Mouse (Mus musculus): ENCODE measurements around the gene Gm20388. TPM values are rescaled to one million over a fixed set of nuclear protein-coding genes. Genes with fewer than 3 reads are reported as not detected.

Gm20388 gene
- total RNA-seq, 1 experiment = 27.0 TPM

DNA sequence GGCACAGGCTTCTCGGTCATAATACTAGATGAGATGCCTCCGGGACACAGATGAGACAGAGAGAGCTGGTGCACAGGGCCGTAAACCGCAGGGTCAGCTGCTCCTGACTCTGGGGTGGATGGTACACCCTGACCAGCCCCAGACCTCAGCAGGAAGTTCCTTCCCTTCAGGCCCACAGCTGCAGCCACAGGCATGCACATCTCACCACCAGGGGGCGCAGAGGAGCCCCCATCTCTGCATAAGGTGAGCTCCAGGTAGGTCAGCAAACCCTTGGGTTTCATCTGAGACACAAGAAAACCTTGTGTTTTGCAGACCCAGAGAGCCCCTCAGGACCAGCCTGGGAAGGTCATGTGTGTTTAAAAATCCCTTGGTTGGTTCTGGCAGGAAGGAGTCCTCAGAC, 1059.7 kb downstream of the Gm20388 start:
- DNase-seq (ENCODE audit: low read depth, low spot score) = peak; percentile 57
- Histone ChIP-seq H3K9ac (ENCODE audit: insufficient read depth, low read depth, low read length, poor library complexity, severe bottlenecking) (no peak overlapping the region), H3K27ac (ENCODE audit: insufficient read depth, low read depth, low read length, poor library complexity, severe bottlenecking) (no peak overlapping the region), H3K9me3 (ENCODE audit: control insufficient read depth, insufficient read depth, low read depth, low read length) (no peaks in the 10 kb centered on the region), H3K4me3 (ENCODE audit: insufficient read depth in 1 of 2, low read depth in 1 of 2, low read length in 2 of 2, poor library complexity in 1 of 2, severe bottlenecking in 1 of 2) (no peak overlapping the region), H3K36me3 (ENCODE audit: control insufficient read depth, insufficient read depth, low read length, poor library complexity, severe bottlenecking) (no peaks in the 10 kb centered on the region), H3K4me1 (ENCODE audit: control insufficient read depth in 2 of 2, insufficient read depth in 2 of 2, low read length in 2 of 2, poor library complexity in 1 of 2) (peaks cover 2% of the 10 kb centered on the region in 2 experiments; a peak in 1 of 4 replicates)
- in situ Hi-C loops (cut with MboI; ENCODE audit: low sequenced_read_pairs in 2 of 2, unreplicated experiment in 2 of 2) = no loop called here
- TF ChIP-seq ZNF384 (IDR thresholded peaks at IDR 0.05; ENCODE audit: low read depth, low read length) (no peak), CHD2 (IDR thresholded peaks at IDR 0.05; ENCODE audit: low read depth, low read length) (no peak), ZC3H11A (IDR thresholded peaks at IDR 0.05; ENCODE audit: borderline replicate concordance, low read depth, low read length) (no peak), MAFK (IDR thresholded peaks at IDR 0.05; ENCODE audit: insufficient read depth, low read depth, low read length) (no peak), HCFC1 (IDR thresholded peaks at IDR 0.05; ENCODE audit: borderline replicate concordance, insufficient read depth, low read length) (no peak)

DNA sequence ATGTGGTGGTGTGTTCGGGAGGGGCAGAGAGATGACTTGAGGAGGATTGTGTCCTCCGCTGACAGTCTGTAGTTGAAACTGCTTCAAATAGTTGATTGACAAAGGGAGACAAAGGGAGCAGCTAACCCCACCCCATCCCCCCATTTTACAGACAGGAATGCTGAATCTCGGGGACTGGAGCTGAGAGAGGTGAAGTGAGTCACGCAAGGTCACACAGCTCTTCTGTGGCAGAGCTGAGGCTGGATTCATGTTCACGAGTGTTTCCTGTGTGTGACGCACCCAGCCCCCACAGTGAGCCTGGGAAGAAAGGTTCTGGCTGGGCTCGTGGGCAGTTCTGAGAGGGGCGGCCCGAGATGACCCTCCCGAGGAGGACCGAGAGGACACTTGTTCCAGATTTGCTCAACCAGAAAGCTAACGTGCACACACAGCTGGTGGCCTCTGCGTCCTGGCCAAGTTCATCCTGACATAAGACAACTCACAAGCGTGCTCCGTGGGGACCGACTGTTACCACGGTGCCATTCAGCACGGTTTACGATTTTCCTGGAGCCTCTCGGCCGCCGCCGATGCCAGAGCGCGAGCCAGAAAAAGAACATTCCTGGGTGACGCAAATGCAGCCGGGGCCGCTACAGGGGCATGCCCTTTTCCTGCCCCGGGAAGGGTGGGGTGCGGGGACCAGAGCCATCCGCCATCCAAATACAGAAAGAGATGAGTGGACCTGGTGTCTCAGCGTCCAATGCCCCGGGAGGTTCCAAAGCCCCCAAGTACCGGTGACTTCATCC, 1061.2 kb downstream of the Gm20388 start:
- in situ Hi-C loops (cut with MboI; ENCODE audit: low sequenced_read_pairs in 2 of 2, unreplicated experiment in 2 of 2) = no loop called here
- H3K9me3 ChIP-seq (ENCODE audit: control insufficient read depth, insufficient read depth, low read depth, low read length) = no peaks in the 10 kb centered on the region
- no peak overlapping the region for H3K27ac ChIP-seq (ENCODE audit: insufficient read depth, low read depth, low read length, poor library complexity, severe bottlenecking)
- peaks cover 2% of the 10 kb centered on the region in 2 experiments; a peak in 1 of 4 replicates for H3K4me1 ChIP-seq (ENCODE audit: control insufficient read depth in 2 of 2, insufficient read depth in 2 of 2, low read length in 2 of 2, poor library complexity in 1 of 2)
- DNase-seq (ENCODE audit: low read depth, low spot score) = no peak
- TF ChIP-seq CHD2 (IDR thresholded peaks at IDR 0.05; ENCODE audit: low read depth, low read length) (no peak), ZNF384 (IDR thresholded peaks at IDR 0.05; ENCODE audit: low read depth, low read length) (no peak), HCFC1 (IDR thresholded peaks at IDR 0.05; ENCODE audit: borderline replicate concordance, insufficient read depth, low read length) (no peak), MAFK (IDR thresholded peaks at IDR 0.05; ENCODE audit: insufficient read depth, low read depth, low read length) (no peak), ZC3H11A (IDR thresholded peaks at IDR 0.05; ENCODE audit: borderline replicate concordance, low read depth, low read length) (no peak)
- H3K36me3 ChIP-seq (ENCODE audit: control insufficient read depth, insufficient read depth, low read length, poor library complexity, severe bottlenecking) = no peaks in the 10 kb centered on the region
- H3K4me3 ChIP-seq (ENCODE audit: insufficient read depth in 1 of 2, low read depth in 1 of 2, low read length in 2 of 2, poor library complexity in 1 of 2, severe bottlenecking in 1 of 2) = peak overlapping the region; percentile 32 to 43; a peak in 3 of 4 replicates
- no peak overlapping the region; the same call in 1 of the 2 replicates for H3K9ac ChIP-seq (ENCODE audit: insufficient read depth, low read depth, low read length, poor library complexity, severe bottlenecking)

DNA sequence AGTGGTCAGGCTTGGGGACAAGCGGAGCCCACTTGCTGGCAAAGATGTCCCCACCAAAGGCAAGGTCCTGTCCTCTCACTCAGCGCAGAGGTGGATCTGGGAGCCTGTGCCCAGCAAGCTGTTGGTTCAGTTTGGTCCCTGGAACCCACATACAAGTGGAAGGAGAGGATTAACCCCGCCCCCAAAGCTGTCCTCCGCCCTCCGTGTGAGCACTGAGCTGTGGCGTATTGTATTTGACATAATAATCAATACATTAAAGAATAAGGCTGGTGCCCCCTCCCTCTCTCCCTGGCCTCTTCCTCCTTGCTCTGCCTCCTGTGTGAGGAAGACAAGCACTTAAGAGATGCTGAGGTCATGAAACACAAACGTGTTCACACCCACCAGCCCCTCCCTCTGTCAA, 1062.4 kb downstream of the Gm20388 start:
- Histone ChIP-seq H3K27ac (ENCODE audit: insufficient read depth, low read depth, low read length, poor library complexity, severe bottlenecking) (no peak overlapping the region), H3K4me3 (ENCODE audit: insufficient read depth in 1 of 2, low read depth in 1 of 2, low read length in 2 of 2, poor library complexity in 1 of 2, severe bottlenecking in 1 of 2) (no peak overlapping the region), H3K4me1 (ENCODE audit: control insufficient read depth in 2 of 2, insufficient read depth in 2 of 2, low read length in 2 of 2, poor library complexity in 1 of 2) (peaks cover 2% of the 10 kb centered on the region in 2 experiments; a peak in 1 of 4 replicates), H3K9me3 (ENCODE audit: control insufficient read depth, insufficient read depth, low read depth, low read length) (no peaks in the 10 kb centered on the region), H3K9ac (ENCODE audit: insufficient read depth, low read depth, low read length, poor library complexity, severe bottlenecking) (no peak overlapping the region), H3K36me3 (ENCODE audit: control insufficient read depth, insufficient read depth, low read length, poor library complexity, severe bottlenecking) (no peaks in the 10 kb centered on the region)
- TF ChIP-seq ZC3H11A (IDR thresholded peaks at IDR 0.05; ENCODE audit: borderline replicate concordance, low read depth, low read length) = no peak
- no peak for TF ChIP-seq CHD2 (IDR thresholded peaks at IDR 0.05; ENCODE audit: low read depth, low read length)
- TF ChIP-seq MAFK (IDR thresholded peaks at IDR 0.05; ENCODE audit: insufficient read depth, low read depth, low read length) = no peak
- TF ChIP-seq ZNF384 (IDR thresholded peaks at IDR 0.05; ENCODE audit: low read depth, low read length) = no peak
- TF ChIP-seq HCFC1 (IDR thresholded peaks at IDR 0.05; ENCODE audit: borderline replicate concordance, insufficient read depth, low read length) = no peak
- no peak for DNase-seq (ENCODE audit: low read depth, low spot score)
- in situ Hi-C loops (cut with MboI; ENCODE audit: low sequenced_read_pairs in 2 of 2, unreplicated experiment in 2 of 2) = no loop called here

DNA sequence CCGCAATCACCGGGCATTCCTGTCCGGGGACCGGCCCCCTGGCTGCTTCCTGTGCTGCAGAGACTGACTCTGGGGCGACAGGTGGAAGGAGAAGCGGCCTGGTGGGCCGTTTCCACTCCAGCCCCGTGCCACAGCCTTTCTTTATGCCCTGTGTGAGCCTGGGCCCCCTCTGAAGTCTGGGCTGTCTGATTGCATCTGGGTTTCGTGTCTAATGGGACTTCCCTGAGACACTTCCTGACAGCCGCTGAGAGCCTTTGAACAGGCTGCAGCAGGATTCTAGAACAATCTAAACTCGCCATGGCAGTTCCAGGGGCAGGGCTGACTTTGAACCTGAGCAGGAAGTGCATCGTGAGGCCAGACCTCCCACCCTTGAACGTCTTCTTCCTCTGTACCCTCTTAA, 1066.5 kb downstream of the Gm20388 start:
- H3K4me1 ChIP-seq (ENCODE audit: control insufficient read depth in 2 of 2, insufficient read depth in 2 of 2, low read length in 2 of 2, poor library complexity in 1 of 2) = no peaks in the 10 kb centered on the region
- H3K27ac ChIP-seq (ENCODE audit: insufficient read depth, low read depth, low read length, poor library complexity, severe bottlenecking) = no peak overlapping the region
- DNase-seq (ENCODE audit: low read depth, low spot score) = no peak
- no peaks in the 10 kb centered on the region for H3K36me3 ChIP-seq (ENCODE audit: control insufficient read depth, insufficient read depth, low read length, poor library complexity, severe bottlenecking)
- no peak overlapping the region for H3K4me3 ChIP-seq (ENCODE audit: insufficient read depth in 1 of 2, low read depth in 1 of 2, low read length in 2 of 2, poor library complexity in 1 of 2, severe bottlenecking in 1 of 2)
- H3K9ac ChIP-seq (ENCODE audit: insufficient read depth, low read depth, low read length, poor library complexity, severe bottlenecking) = no peak overlapping the region
- no peak for TF ChIP-seq ZNF384 (IDR thresholded peaks at IDR 0.05; ENCODE audit: low read depth, low read length)
- no peak for TF ChIP-seq CHD2 (IDR thresholded peaks at IDR 0.05; ENCODE audit: low read depth, low read length)
- TF ChIP-seq ZC3H11A (IDR thresholded peaks at IDR 0.05; ENCODE audit: borderline replicate concordance, low read depth, low read length) = no peak
- in situ Hi-C loops (cut with MboI; ENCODE audit: low sequenced_read_pairs in 2 of 2, unreplicated experiment in 2 of 2) = no loop called here
- no peaks in the 10 kb centered on the region for H3K9me3 ChIP-seq (ENCODE audit: control insufficient read depth, insufficient read depth, low read depth, low read length)
